Mouse (Mus musculus): ENCODE data around the gene Pald1.
A peak's percentile ranks its signal among the peaks of the same experiment; 100 is the strongest.

Pald1 gene

DNA sequence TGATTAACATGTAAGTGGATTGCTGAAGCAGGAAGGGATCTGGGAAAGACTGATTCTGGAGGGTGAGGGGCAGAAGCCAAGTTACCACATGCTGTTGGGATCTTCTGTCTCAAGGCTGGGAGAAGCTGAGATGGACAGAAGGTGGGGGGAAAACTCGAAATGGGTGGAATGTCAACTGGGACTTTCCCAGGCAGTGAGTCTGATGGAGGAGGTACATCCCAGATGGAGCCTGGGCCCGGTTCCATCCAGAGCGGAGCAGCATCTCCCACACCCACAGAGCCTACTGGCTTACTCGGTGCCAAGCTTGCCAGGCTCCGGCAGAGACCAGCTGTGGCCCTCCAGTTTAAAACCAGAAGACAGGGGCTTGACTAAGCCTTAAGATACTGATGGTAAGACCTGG lies 52.3 kb downstream of the Pald1 start:
- no peak for DNase-seq (ENCODE audit: low spot score)

DNA sequence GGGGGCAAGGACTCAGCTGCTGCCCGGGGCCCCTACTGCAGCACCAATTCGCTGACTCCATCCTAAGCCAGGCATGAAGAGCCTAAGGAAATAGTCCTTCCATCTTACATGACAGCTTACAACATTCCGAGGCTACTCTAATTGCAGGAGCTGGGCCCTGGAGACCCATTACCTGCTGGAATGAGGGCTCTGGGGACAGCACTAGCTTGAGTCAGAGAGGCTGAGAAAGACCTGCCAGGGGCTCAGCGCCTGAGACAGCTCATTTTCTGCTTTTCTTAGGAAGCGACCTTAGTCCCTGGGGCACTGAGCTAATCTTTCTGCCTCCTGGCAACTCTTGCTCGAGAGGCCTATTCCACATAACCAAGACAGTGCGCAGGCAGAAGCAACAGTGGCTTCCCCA lies 54.4 kb downstream of the Pald1 start:
- no peak for DNase-seq (ENCODE audit: low spot score)

DNA sequence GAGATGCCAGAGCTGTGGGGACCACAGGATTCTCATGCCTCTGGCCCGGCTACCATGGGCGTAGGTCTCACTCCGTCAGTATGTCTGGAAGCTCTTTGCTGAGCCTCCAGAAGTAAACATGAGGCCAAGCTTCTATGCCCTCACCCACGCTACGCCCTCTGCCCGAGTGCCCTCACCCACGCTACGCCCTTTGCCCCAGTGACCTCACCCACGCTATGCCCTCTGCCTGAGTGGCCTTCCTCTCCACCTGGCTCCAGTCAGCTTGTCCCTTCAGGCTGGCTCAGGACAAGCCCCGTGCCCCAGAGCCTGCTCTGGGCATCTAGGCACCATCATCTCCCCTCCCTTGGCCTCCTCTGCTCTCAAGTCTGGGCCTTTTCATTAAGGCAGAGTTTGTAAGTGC lies 55.8 kb downstream of the Pald1 start:
- DNase-seq (ENCODE audit: low spot score) = no peak

DNA sequence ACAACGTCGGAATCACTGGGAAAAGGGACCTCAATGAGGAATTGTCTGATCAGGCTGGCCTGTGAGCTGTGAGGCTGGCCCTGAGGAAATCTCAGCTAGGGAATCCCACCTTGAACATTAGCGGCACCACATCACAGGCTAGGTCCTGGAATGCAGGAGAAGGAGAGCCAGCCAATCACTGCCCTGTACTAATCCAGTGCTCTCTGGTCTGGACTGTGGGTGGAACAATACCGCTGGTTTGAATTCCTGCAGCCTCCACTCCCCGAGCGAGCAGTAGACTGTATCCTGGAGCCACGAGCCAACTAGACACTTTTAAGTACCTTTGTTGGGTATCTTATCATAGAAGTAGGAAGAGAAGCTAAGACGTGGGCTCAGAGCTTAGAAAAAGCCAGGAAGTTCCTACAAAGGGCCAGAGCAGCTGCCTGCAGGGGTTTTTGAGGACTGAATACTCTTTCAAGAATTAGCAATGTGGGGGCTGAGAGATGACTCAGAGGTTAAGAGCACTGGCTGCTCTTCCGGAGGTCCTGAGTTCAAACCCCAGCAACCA lies 57.5 kb downstream of the Pald1 start:
- DNase-seq (ENCODE audit: low spot score) = peak; percentile 34

DNA sequence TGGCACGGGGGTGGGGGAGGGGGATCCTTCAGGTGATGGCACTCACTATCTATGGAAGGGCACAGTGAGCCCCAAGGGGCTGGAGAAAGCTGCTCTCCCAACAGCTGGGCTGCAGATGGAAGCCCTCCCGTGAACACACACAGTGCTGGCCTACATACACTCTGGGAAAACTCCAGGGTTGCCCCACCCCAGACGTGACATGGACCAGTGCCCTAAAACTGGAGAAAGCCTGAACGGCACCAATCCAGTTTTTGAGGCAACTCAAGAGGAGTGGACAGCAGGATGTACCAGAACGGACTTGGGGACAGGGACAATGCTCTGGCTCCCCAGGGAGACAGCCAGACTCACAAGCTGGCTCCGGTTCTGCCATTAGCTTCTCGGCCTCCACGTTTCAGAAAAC lies 58.6 kb downstream of the Pald1 start:
- DNase-seq (ENCODE audit: low spot score) = no peak

DNA sequence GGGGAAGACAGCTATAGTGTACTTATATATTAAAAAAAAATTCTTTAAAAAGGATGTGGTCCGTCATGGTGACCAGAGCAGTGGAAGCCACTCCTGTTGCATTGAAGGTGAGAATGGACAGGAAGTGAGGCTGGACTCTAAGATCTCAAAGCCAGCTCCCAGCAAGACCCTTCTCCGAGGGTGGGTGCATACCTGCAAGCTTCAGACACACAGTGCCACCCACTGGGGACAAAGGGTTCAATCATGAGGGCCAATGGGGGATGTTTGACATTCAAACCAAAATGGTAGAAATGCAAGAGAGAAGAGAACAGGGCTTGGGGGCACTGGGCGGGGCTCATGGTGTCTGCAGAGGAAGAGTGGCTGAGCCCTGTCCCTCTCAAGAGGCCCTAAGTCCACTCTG lies 64.8 kb downstream of the Pald1 start:
- DNase-seq (ENCODE audit: low spot score) = no peak

DNA sequence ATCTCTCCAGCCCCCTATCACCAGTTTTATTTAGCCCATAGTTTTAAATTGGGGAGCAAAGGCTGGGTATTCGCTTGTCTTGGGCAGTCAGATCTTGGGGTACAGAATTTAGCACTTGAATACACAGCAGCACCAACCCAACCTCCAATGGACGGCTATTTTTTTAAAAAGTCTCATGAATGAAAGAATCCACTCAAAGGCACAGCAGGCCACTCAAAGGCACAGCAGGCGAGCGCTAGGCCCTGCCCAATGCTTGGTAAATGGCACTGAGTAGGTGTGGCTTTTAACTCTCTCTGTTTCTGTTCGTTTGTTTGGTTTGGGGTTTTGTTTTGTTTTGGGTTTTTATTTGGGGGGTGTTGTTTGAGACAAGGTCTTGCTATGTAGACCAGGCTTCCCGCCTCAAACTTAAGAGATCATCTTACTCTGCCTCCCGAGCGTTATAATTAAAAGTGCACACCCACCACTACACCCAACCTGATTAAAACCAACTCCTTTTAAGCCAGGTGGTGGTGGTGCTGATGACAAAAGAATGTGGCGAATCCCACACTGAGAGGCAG lies 67.9 kb downstream of the Pald1 start:
- DNase-seq (ENCODE audit: low spot score) = no peak

DNA sequence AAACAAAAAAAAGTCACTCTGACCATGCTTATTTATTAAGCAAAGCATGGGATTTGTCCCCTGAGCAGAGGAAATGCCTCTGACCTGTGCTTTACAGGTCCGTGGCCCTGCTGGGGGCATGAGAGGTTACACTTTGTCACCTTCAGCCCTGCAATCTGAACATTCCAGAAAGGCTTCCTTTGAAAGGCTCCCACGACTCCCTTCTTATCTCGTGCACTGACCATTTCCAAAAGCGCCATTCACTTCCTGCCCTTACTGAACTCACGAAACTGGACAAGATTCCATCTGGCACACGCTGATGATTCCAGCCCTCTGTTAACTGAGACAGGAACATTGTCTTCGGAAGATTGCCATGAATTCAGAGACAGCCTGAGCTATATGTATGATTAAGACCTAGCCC lies 69.6 kb downstream of the Pald1 start:
- peak; percentile 46 for DNase-seq (ENCODE audit: low spot score)

DNA sequence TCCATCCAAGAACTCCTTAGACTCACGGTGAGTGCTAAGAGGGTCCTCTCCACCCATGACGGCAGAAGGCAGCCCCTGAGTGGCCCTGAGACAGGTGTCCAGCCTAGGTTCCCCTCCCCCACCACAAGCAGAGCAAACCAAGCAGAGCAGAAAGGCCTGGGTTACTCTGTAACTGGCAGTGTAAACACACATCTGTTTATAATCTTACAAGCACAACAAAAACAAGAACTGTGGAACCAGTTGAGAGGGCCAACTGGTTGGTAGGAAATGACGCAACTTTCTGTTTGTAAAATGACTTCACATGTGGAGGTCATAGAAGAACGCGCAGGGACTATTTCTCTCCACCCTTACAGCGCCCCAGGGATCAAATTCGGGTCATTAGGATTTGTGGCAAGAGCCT lies 70.6 kb downstream of the Pald1 start:
- peak; percentile 69 for DNase-seq (ENCODE audit: low spot score)

DNA sequence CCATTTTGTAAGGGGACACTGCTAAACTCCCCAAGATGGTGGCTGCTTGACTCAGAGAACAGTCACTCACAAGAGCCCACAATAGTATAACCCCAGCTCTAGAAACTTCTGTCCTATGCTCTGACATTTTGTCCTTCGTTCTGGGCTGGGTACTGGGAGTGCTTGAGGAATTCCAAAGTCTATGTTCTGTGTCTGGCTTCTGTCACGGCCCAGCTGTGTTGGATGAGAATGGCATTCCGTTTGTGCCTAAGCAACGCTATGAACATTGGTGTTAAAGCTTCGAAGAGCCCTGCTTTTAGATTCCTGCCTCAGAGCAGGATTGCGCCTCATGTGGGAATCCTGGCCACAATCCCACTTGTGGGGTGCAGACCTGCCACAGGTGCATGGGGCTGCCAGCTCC lies 71.2 kb downstream of the Pald1 start:
- DNase-seq (ENCODE audit: low spot score) = no peak

DNA sequence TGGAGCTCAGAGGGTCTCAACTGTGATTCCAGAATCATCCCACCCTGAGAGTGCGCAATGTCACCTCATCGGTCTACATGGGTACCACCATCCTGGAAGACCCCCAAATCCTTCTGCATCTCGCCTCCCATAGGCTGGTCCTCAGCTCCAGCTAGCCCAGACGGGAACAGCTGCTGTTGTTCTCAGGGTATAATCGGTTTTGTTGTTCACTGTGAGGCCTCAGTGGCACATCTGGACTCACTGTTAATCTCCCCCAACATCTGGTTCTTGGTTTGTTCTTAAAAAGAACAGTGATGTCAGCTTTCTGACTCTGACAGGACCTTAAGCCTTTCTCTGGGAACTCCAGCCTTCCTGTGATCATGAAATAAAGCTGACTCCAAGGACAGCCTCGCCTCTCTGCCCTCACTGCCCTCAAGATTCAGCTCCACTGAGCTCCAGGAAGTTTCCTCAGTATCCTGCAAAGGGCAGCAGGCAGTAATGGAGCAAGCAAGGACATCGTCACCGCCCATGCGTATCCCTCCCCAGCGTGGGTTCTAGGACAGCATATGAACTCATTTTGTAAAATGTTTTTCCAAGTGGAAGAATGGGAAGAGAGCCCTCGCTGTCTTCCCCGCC lies 74.5 kb downstream of the Pald1 start:
- no peak for DNase-seq (ENCODE audit: low spot score)

DNA sequence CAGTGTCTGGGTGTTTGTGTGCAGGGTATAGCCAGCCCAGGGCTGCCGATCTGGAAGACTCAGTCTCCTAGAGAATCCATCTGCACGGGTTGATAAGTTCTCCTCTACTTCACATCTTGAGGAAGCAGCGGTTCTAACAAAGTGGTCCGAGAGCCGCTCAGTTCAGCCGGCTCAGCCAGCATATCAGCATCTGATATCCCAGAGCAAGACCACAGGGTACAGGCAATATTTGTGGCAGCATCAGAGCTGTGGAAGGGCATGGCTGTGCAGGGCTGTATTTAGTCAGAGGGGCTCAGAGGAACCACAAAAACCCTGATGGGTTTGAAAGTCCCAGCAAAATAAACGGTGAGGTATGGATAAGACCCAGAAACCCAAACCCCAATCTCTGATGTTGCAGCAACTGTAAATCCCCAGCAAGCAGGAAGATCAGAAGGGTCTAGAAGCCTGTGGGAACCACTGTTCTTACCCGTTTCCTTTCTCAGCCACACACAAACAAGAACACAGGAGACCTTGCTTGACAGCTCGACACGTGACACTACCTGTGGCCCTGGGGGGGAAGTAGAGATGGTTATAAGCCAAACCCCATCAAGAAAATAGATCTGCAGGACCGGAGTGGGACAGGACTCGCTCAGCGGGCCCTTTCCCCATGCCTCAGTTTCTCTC lies 77.3 kb downstream of the Pald1 start:
- no peak for DNase-seq (ENCODE audit: low spot score)

DNA sequence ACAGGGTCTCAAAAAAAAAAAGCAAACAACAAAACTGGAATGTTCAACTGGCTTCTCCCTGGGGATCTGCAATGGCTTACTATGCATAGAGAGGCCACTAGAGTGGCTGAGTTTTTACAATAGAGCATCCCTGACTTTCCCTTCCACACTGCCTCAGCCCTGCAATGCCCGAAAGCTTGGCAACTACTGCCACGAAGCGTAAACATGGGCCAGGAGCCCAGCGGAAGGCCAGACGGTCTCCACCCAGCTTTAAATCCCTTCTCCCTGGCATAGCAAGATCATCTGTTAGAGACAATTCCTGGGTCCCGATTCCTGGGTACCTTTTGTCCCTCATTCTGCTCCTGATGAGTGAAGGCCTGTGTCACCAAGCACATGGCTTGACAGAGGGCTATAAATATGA lies 79.3 kb downstream of the Pald1 start:
- no peak for DNase-seq (ENCODE audit: low spot score)

DNA sequence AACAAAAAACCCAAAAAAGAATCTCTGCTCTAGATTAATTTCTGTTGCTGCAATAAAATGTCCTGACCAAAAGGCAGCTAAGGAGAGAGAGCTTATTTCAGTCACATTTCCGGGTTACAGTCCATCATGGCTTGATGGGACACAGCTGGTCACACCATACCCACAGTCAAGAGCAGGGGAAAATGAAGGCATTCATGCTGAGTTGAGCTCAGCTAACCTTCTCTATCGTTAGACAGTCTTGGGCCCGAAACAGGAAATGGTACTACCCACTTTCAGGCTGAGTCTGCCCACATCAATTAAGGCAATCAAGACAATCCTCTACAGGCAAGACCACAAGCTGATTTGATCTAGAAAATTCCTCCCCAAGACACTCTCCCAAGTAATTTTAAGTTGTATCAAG lies 82.3 kb downstream of the Pald1 start:
- no peak for DNase-seq (ENCODE audit: low spot score)

DNA sequence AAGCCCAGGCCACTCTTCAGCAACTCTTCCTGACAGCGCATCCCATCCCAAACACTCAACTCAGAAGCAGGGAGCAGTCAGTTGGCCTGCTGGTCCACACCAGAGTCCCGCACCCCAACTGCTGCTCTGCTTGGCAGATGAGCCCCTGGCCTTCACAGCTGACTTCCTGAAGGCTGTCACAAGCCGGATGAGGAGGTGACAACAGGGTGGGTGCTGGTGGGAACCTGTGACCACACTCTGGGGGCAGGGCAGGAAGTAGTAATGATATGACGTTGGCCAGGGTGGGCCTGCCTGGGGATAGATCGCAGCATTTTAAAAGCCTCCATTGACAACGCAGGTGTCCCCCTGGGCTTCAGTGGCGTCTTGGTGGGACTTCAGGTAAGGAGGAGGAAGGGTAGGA lies 85.9 kb downstream of the Pald1 start, which contains the start of gene Prf1:
Gene Prf1 (plus strand): TSS at position 357 of the 400 bp plus-strand sequence.
- DNase-seq (ENCODE audit: low spot score) = no peak

DNA sequence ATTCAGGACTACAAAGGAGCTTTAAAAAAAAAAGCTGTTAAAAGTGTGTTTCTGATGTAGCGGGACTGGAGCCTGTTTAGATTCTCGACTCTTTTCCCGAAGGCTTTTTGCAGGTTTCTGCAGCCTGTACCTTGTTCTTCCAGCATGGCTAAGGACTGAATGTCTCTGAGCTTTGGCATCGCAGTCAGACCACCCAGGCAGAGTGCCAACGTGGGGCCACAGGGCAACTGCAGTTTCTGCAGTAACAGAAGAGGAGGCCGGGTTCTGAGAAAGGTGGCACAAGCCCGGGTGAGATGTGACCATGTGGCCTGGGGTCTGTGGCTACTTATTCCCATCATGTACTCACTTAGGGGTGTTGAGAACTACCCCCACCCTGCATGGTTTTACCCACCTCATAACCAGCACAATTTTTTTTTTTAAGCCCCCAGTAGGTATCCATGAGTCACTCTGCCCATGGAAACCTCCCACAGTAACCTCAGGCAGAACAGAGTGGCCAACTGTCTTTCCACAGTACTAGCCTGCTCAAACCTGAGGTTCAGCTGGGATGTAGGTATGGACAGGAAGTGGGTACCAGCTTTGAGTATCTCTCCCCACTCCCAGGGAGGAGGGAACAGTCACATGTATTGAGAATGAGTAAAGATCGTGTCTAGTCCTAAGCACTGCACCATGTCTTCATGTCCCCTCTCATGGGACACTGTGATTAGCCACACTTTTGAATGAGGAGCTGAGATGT lies 86.5 kb downstream of the Pald1 start:
- no peak for DNase-seq (ENCODE audit: low spot score)

DNA sequence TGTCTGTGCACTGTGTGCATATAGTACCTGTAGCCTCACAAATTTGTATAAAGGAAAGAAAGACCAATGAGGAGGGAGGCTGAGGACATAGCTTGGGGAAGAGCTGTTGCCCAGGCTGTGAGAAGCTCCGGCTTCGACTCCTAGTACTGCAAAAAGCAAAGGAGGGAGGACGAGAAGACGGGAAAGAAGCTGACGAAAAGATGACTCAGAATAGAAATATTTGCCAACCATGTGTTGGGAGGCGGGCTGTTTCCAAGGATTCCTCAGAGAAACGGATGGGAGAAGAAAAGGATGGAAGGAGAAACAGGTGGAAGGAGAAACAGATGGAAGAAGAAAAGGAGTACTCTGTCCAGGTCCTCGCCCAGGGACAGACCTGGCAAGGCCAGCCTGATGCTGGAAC lies 89.1 kb downstream of the Pald1 start:
- no peak for DNase-seq (ENCODE audit: low spot score)

DNA sequence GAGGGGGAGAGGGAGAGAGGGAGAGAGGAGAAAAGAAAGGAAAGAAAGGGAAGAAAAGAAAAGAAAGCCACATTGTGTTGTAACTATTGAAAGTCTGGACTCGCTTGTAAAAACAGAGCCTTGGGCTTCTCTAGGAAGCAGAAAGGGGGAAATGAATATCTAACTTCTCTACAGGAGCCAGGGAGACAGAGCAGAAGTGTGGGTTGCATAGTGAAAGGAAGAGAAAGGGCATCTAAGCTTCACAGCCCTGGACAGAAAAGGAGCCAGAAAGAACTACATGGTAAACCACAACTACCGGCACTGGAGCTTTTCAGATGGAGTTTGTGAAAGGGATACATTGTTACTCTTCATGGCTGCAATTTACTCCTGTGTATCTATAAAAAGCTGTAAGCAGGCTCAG lies 92.9 kb downstream of the Pald1 start:
- no peak for DNase-seq (ENCODE audit: low spot score)

DNA sequence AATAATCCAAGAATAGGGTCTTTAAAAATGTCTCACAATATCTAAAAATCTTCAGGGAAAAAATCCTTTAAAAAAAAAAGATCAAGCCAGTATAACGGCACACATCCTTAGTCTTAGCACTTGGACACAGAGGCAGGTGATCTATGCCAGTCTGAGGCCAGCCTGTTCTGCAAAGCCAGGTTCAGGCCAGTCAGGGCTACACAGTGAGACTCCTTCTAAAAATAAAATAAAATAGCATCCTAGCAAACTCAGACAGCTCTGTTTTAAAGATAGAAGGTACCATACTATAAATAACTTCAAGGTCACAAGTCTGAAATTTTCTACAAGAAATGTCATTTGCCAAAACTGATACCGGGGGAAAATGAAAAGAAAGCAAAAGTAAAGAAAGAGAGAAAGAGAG lies 93.3 kb downstream of the Pald1 start:
- DNase-seq (ENCODE audit: low spot score) = no peak

DNA sequence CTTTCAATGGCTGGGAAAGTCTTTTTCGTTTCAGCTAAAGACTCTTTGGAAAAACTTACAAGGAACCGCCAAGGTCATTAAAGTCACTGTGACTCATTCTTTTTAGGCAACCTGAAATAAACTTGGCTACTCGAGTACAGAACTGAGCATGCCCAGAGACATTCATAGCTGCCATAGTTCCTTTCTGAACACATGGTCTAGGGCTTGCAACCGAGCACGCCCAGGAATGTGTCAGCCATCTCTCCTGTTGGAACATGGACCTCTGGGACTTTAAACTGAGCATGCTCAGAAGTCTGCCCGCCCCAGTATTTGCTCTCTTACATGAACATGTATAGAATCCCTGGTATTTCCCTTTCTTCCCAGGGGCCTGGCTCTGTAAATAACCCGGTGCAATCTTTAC lies 97.1 kb downstream of the Pald1 start:
- peak; percentile 37 for DNase-seq (ENCODE audit: low spot score)

DNA sequence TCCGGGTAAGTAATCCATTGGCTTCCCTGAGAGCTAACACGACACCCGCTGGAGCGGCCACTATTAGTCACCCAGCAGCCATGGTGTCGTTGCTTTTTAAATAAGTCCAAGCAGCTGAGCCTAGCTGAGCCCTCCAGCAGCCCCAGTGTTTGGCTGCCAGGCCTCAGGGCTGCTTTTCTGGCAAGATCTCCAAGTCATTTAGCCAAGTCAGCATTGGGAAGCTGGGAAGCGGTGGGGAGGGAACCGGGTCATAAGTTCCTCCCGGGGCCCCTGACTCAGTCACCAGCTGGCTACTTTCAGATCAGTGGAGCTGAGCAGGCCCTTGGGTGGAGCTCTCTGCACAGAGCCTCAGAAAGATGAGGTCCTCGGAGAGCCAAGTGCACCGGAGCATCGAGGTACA lies 98.1 kb downstream of the Pald1 start:
- DNase-seq (ENCODE audit: low spot score) = no peak

DNA sequence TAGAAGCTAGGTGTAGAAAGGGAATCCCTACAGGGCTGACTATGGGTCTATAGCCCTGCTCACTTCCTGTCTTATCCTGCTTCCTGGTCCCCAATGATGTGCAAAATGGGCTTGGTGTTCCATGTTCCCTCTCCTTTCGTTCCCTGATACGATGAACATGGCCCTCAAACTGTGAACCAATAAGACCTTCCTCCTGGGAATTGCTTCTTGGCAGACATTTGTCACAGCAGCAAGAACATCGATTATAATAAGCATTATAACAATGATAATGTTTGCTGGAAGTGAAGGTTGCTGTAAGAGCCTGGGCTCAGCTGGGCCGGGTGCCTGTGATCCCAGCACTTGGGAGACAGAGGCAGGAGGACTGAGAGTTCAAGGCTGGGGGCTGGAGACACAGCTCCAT lies 99.0 kb downstream of the Pald1 start:
- DNase-seq (ENCODE audit: low spot score) = no peak

DNA sequence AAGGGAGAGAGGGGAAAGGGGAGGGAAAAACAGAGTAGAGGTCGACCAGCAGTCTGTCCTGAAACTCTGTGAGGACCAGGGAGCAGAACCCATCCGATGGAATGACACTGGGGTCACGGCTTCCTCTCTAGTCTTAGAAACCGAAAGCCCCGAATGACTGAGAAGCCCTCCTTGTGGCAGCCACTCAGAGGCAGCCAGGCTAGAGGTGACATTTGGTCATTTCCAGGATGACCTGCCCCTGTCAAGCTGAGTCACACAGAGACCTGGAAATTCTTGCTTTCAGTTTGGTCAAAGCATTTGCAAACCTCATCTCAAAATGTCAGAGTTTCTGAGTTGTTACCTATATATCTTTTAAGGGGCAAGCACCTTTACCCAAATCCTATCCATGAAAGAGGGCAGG lies 102.2 kb downstream of the Pald1 start:
- DNase-seq (ENCODE audit: low spot score) = no peak
